Mouse (Mus musculus): ENCODE data around the gene Nr5a1.

Nr5a1 gene

GRCm38 (mm10) chr2:38650340-38650739, 64.0 kb downstream of the Nr5a1 start:
- DNase-seq (ENCODE audit: low read depth) = no peak

- DNase-seq (ENCODE audit: low read depth) = no peak
Measured at GRCm38 (mm10) chr2:38647661-38648060, 66.7 kb downstream of the Nr5a1 start.

GRCm38 (mm10) chr2:38647201-38647606, 67.1 kb downstream of the Nr5a1 start:
- no peak for DNase-seq (ENCODE audit: low read depth)

- DNase-seq (ENCODE audit: low read depth) = no peak
Measured at GRCm38 (mm10) chr2:38645936-38646335, 68.4 kb downstream of the Nr5a1 start.

GRCm38 (mm10) chr2:38643625-38644427, 70.5 kb downstream of the Nr5a1 start, which contains the start of gene Psmb7:
TSS of gene Psmb7 (minus strand) at chr2:38644087.
- DNase-seq (ENCODE audit: low read depth) = peak; percentile 85
